Mouse (Mus musculus) layer of hippocampus, postnatal 10 days (tissue): ENCODE results near the gene Peli1. TPM values are rescaled to one million over a fixed set of nuclear protein-coding genes. Genes with fewer than 3 reads are reported as not detected.

Source experiments
- DNase-seq, 2 experiments: peaks; one replicate each; pipeline ENCODE4 v3.0.0; 2021; ENCODE audit warnings: low spot score in 2 of 2
- long read RNA-seq: library from polyadenylated mRNA; stranded (forward); transcript quantifications from one replicate; pipeline ENCODE4 v2.0.0, GENCODE M21; 2023
- total RNA-seq, 2 experiments: library from RNA; stranded (reverse); gene quantifications; 2 replicates each; pipeline ENCODE4 v1.2.3; 2021

The Peli1 gene
- 10 to 100 TPM; 49.9 to 50.3 TPM for total RNA-seq
- long read RNA-seq, transcript Peli1-201 (7 exons, 3,514 nt), result major isoform, 33 of 35 reads
- long read RNA-seq, partial matches to known transcripts, result 0 of 35 reads
- long read RNA-seq, other reads (novel, unspliced or antisense), result 2 of 35 reads

- peak; percentile 95 to 96 for DNase-seq
Measured at GRCm38 (mm10) chr11:21091067-21091427, at the start of gene Peli1. TSS of gene Peli1 (plus strand) at chr11:21091291.

- DNase-seq, result no peak
Measured at GRCm38 (mm10) chr11:21042590-21042989, 48.5 kb upstream of the Peli1 start.

GRCm38 (mm10) chr11:21046188-21046587 is 44.9 kb upstream of the Peli1 start:
- DNase-seq, result no peak

- DNase-seq, result no peak
Measured at GRCm38 (mm10) chr11:21047921-21048320, 43.2 kb upstream of the Peli1 start.

GRCm38 (mm10) chr11:21051716-21052115 is 39.4 kb upstream of the Peli1 start:
- no peak for DNase-seq

- no peak for DNase-seq
Measured at GRCm38 (mm10) chr11:21054587-21054986, 36.5 kb upstream of the Peli1 start.

GRCm38 (mm10) chr11:21056109-21056850 is 34.8 kb upstream of the Peli1 start:
- DNase-seq, result no peak

- DNase-seq, result no peak
Measured at GRCm38 (mm10) chr11:21057511-21058414, 33.3 kb upstream of the Peli1 start.

- DNase-seq, result no peak
Measured at GRCm38 (mm10) chr11:21058415-21058781, 32.7 kb upstream of the Peli1 start.

GRCm38 (mm10) chr11:21060386-21061074 is 30.6 kb upstream of the Peli1 start:
- no peak for DNase-seq

- DNase-seq, result no peak
Measured at GRCm38 (mm10) chr11:21061075-21061403, 30.1 kb upstream of the Peli1 start.

GRCm38 (mm10) chr11:21061431-21061830 is 29.7 kb upstream of the Peli1 start:
- no peak for DNase-seq

- no peak for DNase-seq
Measured at GRCm38 (mm10) chr11:21062071-21062470, 29.0 kb upstream of the Peli1 start.

- no peak for DNase-seq
Measured at GRCm38 (mm10) chr11:21063271-21063670, 27.8 kb upstream of the Peli1 start.

GRCm38 (mm10) chr11:21079400-21079799 is 11.7 kb upstream of the Peli1 start:
- no peak for DNase-seq

- DNase-seq, result no peak
Measured at GRCm38 (mm10) chr11:21079851-21080362, 11.2 kb upstream of the Peli1 start.

- no peak for DNase-seq
Measured at GRCm38 (mm10) chr11:21081169-21081568, 9.9 kb upstream of the Peli1 start.

- DNase-seq, result no peak
Measured at GRCm38 (mm10) chr11:21082711-21083110, 8.4 kb upstream of the Peli1 start.

GRCm38 (mm10) chr11:21088356-21088755 is 2.7 kb upstream of the Peli1 start:
- DNase-seq, result no peak

- no peak for DNase-seq
Measured at GRCm38 (mm10) chr11:21089571-21089970, 1.5 kb upstream of the Peli1 start.
